Mouse (Mus musculus) brain, embryonic 14.5 days (tissue): ENCODE data around the gene Henmt1.

Experiments
- CTCF ChIP-seq: fragments of 200-500 bp; IDR thresholded peaks from 2 replicates; pipeline ENCODE4 v1.5.1; 2012; ENCODE audit warnings: inconsistent platforms, mild to moderate bottlenecking, moderate library complexity, borderline replicate concordance; ENCODE audit not compliant: insufficient read depth, insufficient read length; ENCODE audit errors: extremely low read depth
- POLR2A ChIP-seq: fragments of 200-500 bp; IDR thresholded peaks from 2 replicates; pipeline ENCODE4 v1.6.1; 2012; ENCODE audit warnings: mild to moderate bottlenecking, inconsistent platforms, borderline replicate concordance; ENCODE audit not compliant: poor library complexity, insufficient read depth, insufficient read length, severe bottlenecking; ENCODE audit errors: extremely low read depth

DNA sequence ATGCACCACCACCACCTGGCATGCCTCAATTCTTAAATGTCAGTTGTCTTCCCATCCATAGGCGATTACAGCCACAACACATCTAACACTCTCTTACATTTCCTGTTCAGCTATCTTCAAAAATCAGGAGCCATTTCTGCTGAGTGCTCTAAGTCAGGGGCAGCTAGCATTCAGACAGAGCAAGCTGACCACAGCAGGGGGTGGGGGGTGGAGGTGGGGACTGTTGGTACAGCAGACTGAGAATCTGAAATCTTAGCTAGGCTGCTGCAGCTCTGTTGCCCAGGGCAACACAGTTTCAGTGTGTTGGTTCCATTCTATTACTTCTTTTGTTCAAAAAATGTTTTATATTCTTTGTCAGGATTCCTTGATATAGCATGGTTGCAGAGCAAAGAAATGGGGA lies 46.9 kb downstream of the Henmt1 start:
- TF ChIP-seq CTCF (no peak), POLR2A (no peak)
